Mouse (Mus musculus) limb, embryonic 13.5 days (tissue): ENCODE measurements around the gene Tmeff2. TPM values are rescaled to one million over a fixed set of nuclear protein-coding genes. Genes with fewer than 3 reads are reported as not detected.

Source experiments
- ATAC-seq: fragments of 200-750 bp; cut with Nextera tagmentation; 2 replicates; pipeline ENCODE4 v1.8.0; 2017; ENCODE audit warnings: low read depth, moderate number of reproducible peaks, moderate TSS enrichment; ENCODE audit not compliant: low FRiP score
- H3K27ac ChIP-seq: fragments of 300-500 bp; sonication (generic); 2 replicates; pipeline ENCODE4 v1.5.1; 2015; ENCODE audit warnings: inconsistent platforms, mild to moderate bottlenecking, moderate library complexity
- H3K27me3 ChIP-seq: fragments of 300-500 bp; sonication (generic); 2 replicates; pipeline ENCODE4 v1.6.1; 2015; ENCODE audit warnings: mild to moderate bottlenecking, inconsistent platforms
- H3K36me3 ChIP-seq: fragments of 300-500 bp; sonication (generic); 2 replicates; pipeline ENCODE4 v1.6.1; 2015; ENCODE audit warnings: inconsistent platforms, mild to moderate bottlenecking, moderate library complexity
- H3K4me1 ChIP-seq: fragments of 300-500 bp; sonication (generic); 2 replicates; pipeline ENCODE4 v1.6.1; 2015; ENCODE audit warnings: inconsistent platforms
- H3K4me2 ChIP-seq: fragments of 300-500 bp; sonication (generic); replicated peaks from 2 replicates; pipeline ENCODE4 v1.6.1; 2015; ENCODE audit warnings: inconsistent platforms, mild to moderate bottlenecking, moderate library complexity
- H3K4me3 ChIP-seq: fragments of 300-500 bp; sonication (generic); 2 replicates; pipeline ENCODE4 v1.5.1; 2015; ENCODE audit warnings: moderate library complexity, mild to moderate bottlenecking, inconsistent platforms
- H3K9ac ChIP-seq: fragments of 300-500 bp; sonication (generic); 2 replicates; pipeline ENCODE4 v1.6.1; 2015; ENCODE audit warnings: mild to moderate bottlenecking, inconsistent platforms
- H3K9me3 ChIP-seq: fragments of 300-500 bp; sonication (generic); 2 replicates; pipeline ENCODE4 v1.6.1; 2016; ENCODE audit warnings: inconsistent platforms
- WGBS: fragments of 180-500 bp; shearing (Covaris S2); methylation state at CpG from one replicate; pipeline ENCODE4 v1.1.7; 2015; 5-methylcytosine and 5-hydroxymethylcytosine counted together
- polyA plus RNA-seq: library from polyadenylated mRNA; unstranded; fragments of >200 nt; fragmentation: Nextera tagmentation; extraction: Ambion mirVana; gene quantifications from 2 replicates; pipeline ENCODE4 v1.2.1, GENCODE M21; 2015

The Tmeff2 gene
- polyA plus RNA-seq, 1 experiment from 2014 or later = 19.2 TPM

- Histone ChIP-seq H3K36me3 (no peaks in the 10 kb centered on the region), H3K27me3 (no peaks in the 10 kb centered on the region), H3K4me1 (0 out of 2 replicates have a peak, but pooled peaks cover 6% of the 10 kb centered on the region), H3K27ac (no peak overlapping the region), H3K9me3 (no peaks in the 10 kb centered on the region), H3K9ac (no peak overlapping the region), H3K4me2 (no peak overlapping the region), H3K4me3 (no peak overlapping the region)
- no peak; the same call in 1 of the 2 replicates for ATAC-seq
- 52% methylated on average over 10 of the region's 10 CpGs for WGBS
These were observed 225.4 kb downstream of the Tmeff2 start for GRCm38 (mm10) chr1:51125671-51126424.

- H3K4me2 ChIP-seq = no peak overlapping the region
- ATAC-seq = no peak
- no peaks in the 10 kb centered on the region for H3K9me3 ChIP-seq
- no peaks in the 10 kb centered on the region for H3K36me3 ChIP-seq
- no peak overlapping the region for H3K27ac ChIP-seq
- 0 out of 2 replicates have a peak, but pooled peaks cover 8% of the 10 kb centered on the region for H3K4me1 ChIP-seq
- 58% methylated on average over 5 of the region's 5 CpGs for WGBS
- H3K9ac ChIP-seq = no peak overlapping the region
- H3K27me3 ChIP-seq = no peaks in the 10 kb centered on the region
- no peak overlapping the region for H3K4me3 ChIP-seq
These were observed 225.9 kb downstream of the Tmeff2 start for GRCm38 (mm10) chr1:51126425-51126765.

GRCm38 (mm10) chr1:51136792-51137191 is 236.3 kb downstream of the Tmeff2 start:
- no peak overlapping the region for H3K9ac ChIP-seq
- H3K27me3 ChIP-seq = no peaks in the 10 kb centered on the region
- ATAC-seq = no peak
- no peaks in the 10 kb centered on the region for H3K36me3 ChIP-seq
- 11% methylated on average over 2 of the region's 2 CpGs for WGBS
- H3K4me3 ChIP-seq = no peak overlapping the region
- no peak overlapping the region for H3K27ac ChIP-seq
- H3K4me1 ChIP-seq = peaks cover 23% of the 10 kb centered on the region
- no peaks in the 10 kb centered on the region for H3K9me3 ChIP-seq
- H3K4me2 ChIP-seq = no peak overlapping the region

GRCm38 (mm10) chr1:51139605-51140004 is 239.2 kb downstream of the Tmeff2 start:
- Histone ChIP-seq H3K4me3 (no peak overlapping the region), H3K27ac (no peak overlapping the region), H3K9ac (no peak overlapping the region), H3K9me3 (no peaks in the 10 kb centered on the region), H3K27me3 (no peaks in the 10 kb centered on the region), H3K4me1 (peaks cover 23% of the 10 kb centered on the region), H3K4me2 (no peak overlapping the region), H3K36me3 (no peaks in the 10 kb centered on the region)
- 71% methylated on average over 10 of the region's 10 CpGs for WGBS
- ATAC-seq = no peak

- no peaks in the 10 kb centered on the region for H3K27me3 ChIP-seq
- peaks cover 19% of the 10 kb centered on the region for H3K4me1 ChIP-seq
- WGBS = 89% methylated on average over 1 of the region's 1 CpGs
- H3K4me2 ChIP-seq = no peak overlapping the region
- no peak for ATAC-seq
- H3K27ac ChIP-seq = no peak overlapping the region
- no peaks in the 10 kb centered on the region for H3K36me3 ChIP-seq
- no peak overlapping the region for H3K4me3 ChIP-seq
- no peaks in the 10 kb centered on the region for H3K9me3 ChIP-seq
- H3K9ac ChIP-seq = no peak overlapping the region
These were observed 240.9 kb downstream of the Tmeff2 start for GRCm38 (mm10) chr1:51141381-51141780.

- H3K4me3 ChIP-seq = no peak overlapping the region
- 83% methylated on average over 3 of the region's 3 CpGs for WGBS
- H3K9ac ChIP-seq = no peak overlapping the region
- H3K4me2 ChIP-seq = no peak overlapping the region
- no peaks in the 10 kb centered on the region for H3K9me3 ChIP-seq
- peaks cover 16% of the 10 kb centered on the region for H3K4me1 ChIP-seq
- no peak for ATAC-seq
- no peaks in the 10 kb centered on the region for H3K27me3 ChIP-seq
- H3K36me3 ChIP-seq = no peaks in the 10 kb centered on the region
- H3K27ac ChIP-seq = no peak overlapping the region
These were observed 242.3 kb downstream of the Tmeff2 start for GRCm38 (mm10) chr1:51142729-51143128.

- no peaks in the 10 kb centered on the region for H3K27me3 ChIP-seq
- no peak overlapping the region for H3K4me3 ChIP-seq
- 0 out of 2 replicates have a peak, but pooled peaks cover 6% of the 10 kb centered on the region for H3K4me1 ChIP-seq
- H3K36me3 ChIP-seq = no peaks in the 10 kb centered on the region
- H3K9ac ChIP-seq = no peak overlapping the region
- H3K27ac ChIP-seq = no peak overlapping the region
- no peak overlapping the region for H3K4me2 ChIP-seq
- H3K9me3 ChIP-seq = no peaks in the 10 kb centered on the region
- no peak for ATAC-seq
- WGBS = 68% methylated on average over 4 of the region's 4 CpGs
These were observed 245.2 kb downstream of the Tmeff2 start for GRCm38 (mm10) chr1:51145693-51146092.

GRCm38 (mm10) chr1:51148481-51149137 is 248.2 kb downstream of the Tmeff2 start:
- H3K4me2 ChIP-seq = no peak overlapping the region
- ATAC-seq = no peak
- H3K4me3 ChIP-seq = no peak overlapping the region
- no peaks in the 10 kb centered on the region for H3K27me3 ChIP-seq
- no peak overlapping the region for H3K9ac ChIP-seq
- H3K9me3 ChIP-seq = no peaks in the 10 kb centered on the region
- H3K27ac ChIP-seq = no peak overlapping the region
- no peaks in the 10 kb centered on the region for H3K36me3 ChIP-seq
- H3K4me1 ChIP-seq = peaks cover 6% of the 10 kb centered on the region; the same call in 1 of the 2 replicates
- WGBS = 63% methylated on average over 9 of the region's 9 CpGs

GRCm38 (mm10) chr1:51149488-51149887 is 249.0 kb downstream of the Tmeff2 start:
- Histone ChIP-seq H3K9me3 (no peaks in the 10 kb centered on the region), H3K4me3 (no peak overlapping the region), H3K4me2 (no peak overlapping the region), H3K27ac (no peak overlapping the region), H3K4me1 (peaks cover 6% of the 10 kb centered on the region; the same call in 1 of the 2 replicates), H3K27me3 (no peaks in the 10 kb centered on the region), H3K36me3 (no peaks in the 10 kb centered on the region), H3K9ac (no peak overlapping the region)
- 34% methylated on average over 4 of the region's 4 CpGs for whole genome bisulfite sequencing
- no peak for ATAC-seq

GRCm38 (mm10) chr1:51149890-51150289 is 249.4 kb downstream of the Tmeff2 start:
- H3K36me3 ChIP-seq = no peaks in the 10 kb centered on the region
- H3K4me3 ChIP-seq = no peak overlapping the region
- no peaks in the 10 kb centered on the region for H3K9me3 ChIP-seq
- H3K27me3 ChIP-seq = no peaks in the 10 kb centered on the region
- ATAC-seq = no peak
- no peak overlapping the region for H3K4me2 ChIP-seq
- H3K27ac ChIP-seq = no peak overlapping the region
- 84% methylated on average over 1 of the region's 1 CpGs for WGBS
- no peak overlapping the region for H3K9ac ChIP-seq
- H3K4me1 ChIP-seq = peaks cover 6% of the 10 kb centered on the region; the same call in 1 of the 2 replicates

- H3K4me2 ChIP-seq = no peak overlapping the region
- ATAC-seq = no peak
- no peak overlapping the region for H3K4me3 ChIP-seq
- H3K36me3 ChIP-seq = no peaks in the 10 kb centered on the region
- H3K9ac ChIP-seq = no peak overlapping the region
- no peaks in the 10 kb centered on the region for H3K9me3 ChIP-seq
- no peak overlapping the region for H3K27ac ChIP-seq
- H3K27me3 ChIP-seq = no peaks in the 10 kb centered on the region
- peaks cover 6% of the 10 kb centered on the region; the same call in 1 of the 2 replicates for H3K4me1 ChIP-seq
- WGBS = 36% methylated on average over 2 of the region's 2 CpGs
These were observed 251.6 kb downstream of the Tmeff2 start for GRCm38 (mm10) chr1:51152017-51152416.

GRCm38 (mm10) chr1:51152856-51153255 is 252.4 kb downstream of the Tmeff2 start:
- Histone ChIP-seq H3K9me3 (no peaks in the 10 kb centered on the region), H3K27ac (no peak overlapping the region), H3K4me1 (peaks cover 6% of the 10 kb centered on the region; the same call in 1 of the 2 replicates), H3K36me3 (no peaks in the 10 kb centered on the region), H3K9ac (no peak overlapping the region), H3K4me2 (no peak overlapping the region), H3K4me3 (no peak overlapping the region), H3K27me3 (no peaks in the 10 kb centered on the region)
- no peak for ATAC-seq
- 51% methylated on average over 5 of the region's 5 CpGs for WGBS
